8 mouse cellular contexts compared by ENCODE assay signal in the genomic region with DNA sequence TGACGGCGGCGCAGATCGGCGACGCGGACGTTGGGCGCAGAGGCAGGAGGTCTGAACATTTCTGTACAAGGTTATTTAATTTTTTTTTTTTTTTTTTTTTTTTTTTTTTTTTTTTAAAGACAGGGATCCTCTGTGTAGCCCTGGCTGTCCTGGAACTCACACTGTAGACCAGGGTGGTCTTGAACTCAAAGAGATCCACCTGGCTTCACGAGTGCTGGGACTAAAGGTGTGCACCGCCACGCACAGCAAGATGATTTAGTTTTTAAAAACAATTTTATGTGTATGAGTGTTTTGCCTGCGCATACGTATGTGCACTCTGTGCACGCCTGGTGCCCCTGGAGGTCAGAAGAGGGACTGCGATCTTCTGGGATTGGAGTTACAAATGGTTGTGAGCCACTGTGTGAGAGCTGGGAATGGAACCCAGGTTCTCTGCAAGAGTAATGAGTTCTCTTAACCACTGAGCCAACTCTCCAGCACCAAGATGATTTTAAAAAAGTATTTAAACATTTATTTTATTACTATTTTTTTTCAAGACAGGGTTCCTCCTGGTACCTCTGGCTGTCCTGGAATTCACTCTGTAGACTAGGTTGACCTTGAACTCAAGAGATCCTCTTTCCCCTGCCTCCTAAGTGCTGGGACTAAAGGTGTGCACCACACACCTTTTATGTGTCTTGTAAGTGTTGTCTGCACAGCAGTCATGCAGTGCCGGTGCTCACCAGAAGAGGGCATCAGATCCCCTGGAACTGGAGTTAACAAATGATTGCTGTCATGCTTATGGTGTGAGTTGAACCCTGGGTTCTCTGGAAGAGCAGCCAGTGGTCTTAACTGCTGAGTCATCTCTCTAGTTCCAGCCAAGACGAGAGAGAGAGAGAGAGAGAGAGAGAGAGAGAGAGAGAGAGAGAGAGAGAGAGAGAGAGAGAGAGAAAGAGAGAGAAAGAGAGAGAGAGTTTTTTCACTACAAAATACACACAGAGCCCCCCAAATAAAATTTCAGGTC. TPM values are rescaled to one million over a fixed set of nuclear protein-coding genes. Genes with fewer than 3 reads are reported as not detected.
DNase-seq lines count a peak whose midpoint lies in the region.

A gene (minus strand): TSS at position 51 of the 997 bp plus-strand sequence.

- intact Hi-C loops in heart, postnatal 10 days (cut with DNase I) = loop anchor here (5.0 to 10.0 kb wide), 2 partner anchors 123 to 160 kb away; no protein-coding TSS in a partner anchor

- peak; percentile 56 to 61 for DNase-seq in adrenal gland, adult 18-20 months (ENCODE audit: low spot score in 2 of 2)
- DNase-seq in adrenal gland, postnatal 4 days (ENCODE audit: low spot score in 2 of 2) = no peak
- DNase-seq in layer of hippocampus, adult 11-12 months (ENCODE audit: low spot score) = peak; percentile 29
- DNase-seq in layer of hippocampus, postnatal 14 days (ENCODE audit: low spot score in 2 of 2) = no peak
- peak; percentile 52 for DNase-seq in T-cell, adult 2 months (ENCODE audit: low spot score)
- DNase-seq in heart, postnatal 10 days = peak; percentile 32 to 63
- peak; percentile 40 to 61 for DNase-seq in lung, postnatal 4 days
- DNase-seq in testis, postnatal 10 days (ENCODE audit: low spot score) = peak; percentile 80

RNA-seq across cellular contexts. Expression of the gene that starts here (rescaled TPM):
- total RNA-seq in adrenal gland, adult 18-20 months (2021) = not detected
- not detected for total RNA-seq in adrenal gland, postnatal 4 days (2021)
- not detected for total RNA-seq in layer of hippocampus, postnatal 14 days (2021)
- total RNA-seq in heart, postnatal 10 days (2021) = not detected

Comparison
In these comparisons a context has a peak if more than half of its experiments do, and no peak if none do; other contexts are left out.
1. DNase-seq: peak in layer of hippocampus, adult 11-12 months (single experiment), T-cell, adult 2 months (single experiment), lung, postnatal 4 days (2 of 2) and testis, postnatal 10 days (single experiment); none in adrenal gland, postnatal 4 days (0 of 2) and layer of hippocampus, postnatal 14 days (0 of 2).
2. Peak in DNase-seq in adrenal gland, adult 18-20 months; RNA of the gene not detected or under 1 TPM.
3. Peak in DNase-seq in heart, postnatal 10 days; RNA of the gene not detected or under 1 TPM.